Mouse (Mus musculus) heart, embryonic 12.5 days (tissue): Measurements from ENCODE around the gene Slbp. TPM values are rescaled to one million over a fixed set of nuclear protein-coding genes. Genes with fewer than 3 reads are reported as not detected.

Experiments
- ATAC-seq: fragments of 200-750 bp; cut with Nextera tagmentation; 2 replicates; pipeline ENCODE4 v1.8.0; 2017; ENCODE audit warnings: moderate TSS enrichment, moderate library complexity; ENCODE audit not compliant: insufficient number of reproducible peaks, low FRiP score
- H3K27ac ChIP-seq: fragments of 300-500 bp; sonication (generic); 2 replicates; pipeline ENCODE4 v1.5.1; 2016; ENCODE audit warnings: mild to moderate bottlenecking, moderate library complexity; ENCODE audit not compliant: poor library complexity, severe bottlenecking
- H3K27me3 ChIP-seq: fragments of 300-500 bp; sonication (generic); replicated peaks from 2 replicates; pipeline ENCODE4 v1.6.1; 2016; ENCODE audit warnings: mild to moderate bottlenecking, moderate library complexity
- H3K36me3 ChIP-seq: fragments of 300-500 bp; sonication (generic); 2 replicates; pipeline ENCODE4 v1.6.1; 2016; ENCODE audit warnings: mild to moderate bottlenecking, moderate library complexity
- H3K4me1 ChIP-seq: fragments of 300-500 bp; sonication (generic); replicated peaks from 2 replicates; pipeline ENCODE4 v1.6.1; 2016; ENCODE audit warnings: mild to moderate bottlenecking
- H3K4me2 ChIP-seq: fragments of 300-500 bp; sonication (generic); 2 replicates; pipeline ENCODE4 v1.6.1; 2016; ENCODE audit warnings: mild to moderate bottlenecking, moderate library complexity
- H3K4me3 ChIP-seq: fragments of 300-500 bp; sonication (generic); 2 replicates; pipeline ENCODE4 v1.5.1; 2016; ENCODE audit warnings: mild to moderate bottlenecking
- H3K9ac ChIP-seq: fragments of 300-500 bp; sonication (generic); 2 replicates; pipeline ENCODE4 v1.6.1; 2016; ENCODE audit warnings: mild to moderate bottlenecking, moderate library complexity
- H3K9me3 ChIP-seq: fragments of 300-500 bp; sonication (generic); replicated peaks from 2 replicates; pipeline ENCODE4 v1.6.1; 2016; ENCODE audit warnings: mild to moderate bottlenecking, moderate library complexity
- WGBS: fragments of 180-500 bp; shearing (Covaris S2); methylation state at CpG from one replicate; pipeline ENCODE4 v1.1.7; 2016; 5-methylcytosine and 5-hydroxymethylcytosine counted together
- polyA plus RNA-seq: library from polyadenylated mRNA; unstranded; fragments of >200 nt; fragmentation: Nextera tagmentation; extraction: Ambion mirVana; gene quantifications from 2 replicates; pipeline ENCODE4 v1.2.1, GENCODE M21; 2016

Slbp gene
- polyA plus RNA-seq, 1 experiment from 2014 or later = 135 TPM

- H3K9ac ChIP-seq = peak overlapping the region; percentile 6; the same call in 1 of the 2 replicates
- H3K9me3 ChIP-seq = no peaks in the 10 kb centered on the region
- WGBS = 80% methylated on average over 11 of the region's 11 CpGs
- peaks cover 16% of the 10 kb centered on the region; the same call in 1 of the 2 replicates for H3K27me3 ChIP-seq
- H3K4me3 ChIP-seq = no peak overlapping the region
- H3K4me2 ChIP-seq = no peak overlapping the region
- ATAC-seq = 0 out of 2 replicates have a peak, but pooled peaks have one; percentile 24
- peaks cover 52% of the 10 kb centered on the region for H3K4me1 ChIP-seq
- H3K27ac ChIP-seq = no peak overlapping the region
- no peaks in the 10 kb centered on the region for H3K36me3 ChIP-seq
These were observed 37.7 kb upstream of the Slbp start for GRCm38 (mm10) chr5:33689852-33690645.

GRCm38 (mm10) chr5:33689221-33689844, 37.0 kb upstream of the Slbp start:
- peak; percentile 40; the same call in 1 of the 2 replicates for ATAC-seq
- Histone ChIP-seq H3K9ac (peak overlapping the region; percentile 37), H3K4me3 (no peak overlapping the region), H3K4me2 (no peak overlapping the region), H3K27me3 (peaks cover 11% of the 10 kb centered on the region; the same call in 1 of the 2 replicates), H3K27ac (0 out of 2 replicates have a peak overlapping the region, but pooled peaks have one; percentile 14), H3K9me3 (no peaks in the 10 kb centered on the region), H3K4me1 (peaks cover 49% of the 10 kb centered on the region), H3K36me3 (no peaks in the 10 kb centered on the region)
- WGBS = 60% methylated on average over 20 of the region's 20 CpGs

DNA sequence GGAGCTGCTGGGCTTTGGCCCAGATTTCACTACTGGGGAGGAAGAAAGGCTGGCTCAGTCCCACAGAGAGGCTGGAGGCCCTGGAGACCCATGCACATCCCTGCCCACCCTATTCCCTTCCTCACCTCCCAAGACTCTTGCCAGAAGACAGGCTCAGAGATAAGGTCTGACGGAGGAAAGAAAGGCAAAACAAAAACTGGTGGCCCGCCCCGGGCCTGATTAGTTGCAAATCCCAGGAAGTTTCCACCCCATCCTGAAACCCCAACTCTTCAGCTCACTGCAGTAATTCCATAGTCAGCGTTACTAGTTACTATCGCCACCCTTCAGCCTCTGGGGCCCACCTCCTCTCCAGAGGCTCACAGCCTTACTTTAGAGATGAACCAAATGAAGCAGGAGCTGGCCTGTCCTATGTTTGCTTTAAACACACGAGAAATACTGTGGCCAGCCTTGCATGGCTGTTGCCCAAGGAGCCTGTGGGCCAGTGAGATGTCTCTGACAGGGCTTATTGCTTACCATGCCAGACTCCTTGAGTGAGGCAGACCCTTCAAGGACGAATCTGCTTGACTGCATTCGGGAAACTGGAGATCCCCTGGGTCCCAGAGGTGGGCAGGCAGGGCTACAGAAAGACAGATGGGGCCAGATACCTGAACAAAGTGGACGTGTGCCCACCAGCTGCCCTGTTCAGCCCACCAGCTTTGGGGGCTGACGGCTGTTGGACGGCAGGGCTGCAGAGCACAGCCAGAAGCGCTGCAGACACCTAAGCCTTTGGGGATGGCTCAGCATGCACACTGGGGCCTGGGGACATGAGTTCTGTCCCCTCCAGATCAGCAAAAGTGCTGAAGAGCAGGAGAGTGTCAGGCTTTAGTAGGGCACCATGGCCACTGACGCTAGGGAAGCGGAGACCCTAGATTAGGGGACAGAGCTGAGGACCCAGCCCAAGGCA, 36.2 kb upstream of the Slbp start:
- Histone ChIP-seq H3K9ac (no peak overlapping the region), H3K9me3 (no peaks in the 10 kb centered on the region), H3K27ac (peak overlapping the region; percentile 40), H3K4me3 (no peak overlapping the region), H3K4me1 (peaks cover 49% of the 10 kb centered on the region), H3K4me2 (no peak overlapping the region), H3K36me3 (no peaks in the 10 kb centered on the region), H3K27me3 (peaks cover 3% of the 10 kb centered on the region; the same call in 1 of the 2 replicates)
- 50% methylated on average over 14 of the region's 14 CpGs for WGBS
- ATAC-seq = no peak

- no peak for ATAC-seq
- no peak overlapping the region for H3K27ac ChIP-seq
- no peak overlapping the region for H3K4me3 ChIP-seq
- peaks cover 37% of the 10 kb centered on the region for H3K4me1 ChIP-seq
- no peaks in the 10 kb centered on the region for H3K27me3 ChIP-seq
- no peak overlapping the region for H3K9ac ChIP-seq
- 82% methylated on average over 4 of the region's 4 CpGs for WGBS
- H3K4me2 ChIP-seq = no peak overlapping the region
- no peaks in the 10 kb centered on the region for H3K9me3 ChIP-seq
- H3K36me3 ChIP-seq = no peaks in the 10 kb centered on the region
These were observed 34.8 kb upstream of the Slbp start for GRCm38 (mm10) chr5:33687142-33687541.

- Histone ChIP-seq H3K4me1 (peaks cover 28% of the 10 kb centered on the region), H3K9ac (no peak overlapping the region), H3K9me3 (no peaks in the 10 kb centered on the region), H3K4me3 (no peak overlapping the region), H3K36me3 (no peaks in the 10 kb centered on the region), H3K4me2 (no peak overlapping the region), H3K27ac (no peak overlapping the region), H3K27me3 (no peaks in the 10 kb centered on the region)
- 95% methylated on average over 4 of the region's 4 CpGs for WGBS
- no peak for ATAC-seq
These were observed 32.6 kb upstream of the Slbp start for GRCm38 (mm10) chr5:33684932-33685331.

DNA sequence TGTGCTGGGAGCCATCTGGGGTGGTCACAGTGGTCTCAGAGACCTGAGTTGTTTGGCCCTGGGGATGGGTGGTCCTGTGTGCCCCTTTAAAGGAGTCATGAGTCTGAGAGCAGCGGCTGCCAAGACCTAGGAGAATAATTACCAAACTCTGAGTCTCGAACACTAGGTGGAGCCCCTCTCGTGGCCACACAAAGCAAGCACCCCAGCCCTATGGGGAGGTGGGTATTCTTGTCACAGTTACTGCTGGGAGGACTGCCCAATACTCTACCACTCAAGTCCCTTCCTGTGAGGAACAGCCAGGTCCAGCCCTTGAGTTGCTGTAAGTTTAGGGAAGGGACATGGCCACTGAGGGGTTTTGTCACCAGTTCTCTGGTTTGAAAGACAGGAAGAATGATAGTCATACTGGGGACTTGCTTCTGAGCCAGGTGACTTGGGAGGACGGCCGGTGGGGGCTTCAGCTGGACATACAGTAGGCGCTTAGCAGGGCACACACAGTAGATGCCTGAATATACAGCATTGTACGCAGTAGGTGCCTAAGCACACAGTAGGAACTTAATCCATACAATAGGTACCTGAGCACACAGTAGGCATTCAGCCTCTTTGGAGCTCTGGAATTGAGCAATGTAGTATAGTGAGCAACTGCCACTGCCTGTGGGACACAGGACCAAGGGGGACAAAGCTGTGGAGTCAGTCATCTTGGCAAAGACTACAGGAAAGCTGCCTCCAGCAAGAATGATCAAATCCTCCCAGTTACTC, 31.7 kb upstream of the Slbp start:
- ATAC-seq = 0 out of 2 replicates have a peak, but pooled peaks have one; percentile 23
- Histone ChIP-seq H3K27ac (no peak overlapping the region), H3K4me1 (peaks cover 20% of the 10 kb centered on the region), H3K36me3 (no peaks in the 10 kb centered on the region), H3K27me3 (no peaks in the 10 kb centered on the region), H3K4me2 (no peak overlapping the region), H3K4me3 (no peak overlapping the region), H3K9ac (no peak overlapping the region), H3K9me3 (no peaks in the 10 kb centered on the region)
- WGBS = 47% methylated on average over 7 of the region's 7 CpGs

GRCm38 (mm10) chr5:33682963-33683362, 30.6 kb upstream of the Slbp start:
- WGBS = 84% methylated on average over 4 of the region's 4 CpGs
- H3K36me3 ChIP-seq = no peaks in the 10 kb centered on the region

GRCm38 (mm10) chr5:33681611-33682388, 29.4 kb upstream of the Slbp start:
- H3K9me3 ChIP-seq = no peaks in the 10 kb centered on the region
- H3K9ac ChIP-seq = no peak overlapping the region
- H3K27me3 ChIP-seq = no peaks in the 10 kb centered on the region
- H3K4me3 ChIP-seq = no peak overlapping the region
- 61% methylated on average over 15 of the region's 15 CpGs for WGBS
- no peak for ATAC-seq
- H3K27ac ChIP-seq = no peak overlapping the region
- no peak overlapping the region for H3K4me2 ChIP-seq
- no peaks in the 10 kb centered on the region for H3K36me3 ChIP-seq
- H3K4me1 ChIP-seq = peaks cover 7% of the 10 kb centered on the region; the same call in 1 of the 2 replicates

More at GRCm38 (mm10) chr5:33682963-33683362, 30.6 kb upstream of the Slbp start:
- no peak overlapping the region for H3K4me2 ChIP-seq
- H3K9ac ChIP-seq = no peak overlapping the region
- no peaks in the 10 kb centered on the region for H3K27me3 ChIP-seq
- H3K4me3 ChIP-seq = no peak overlapping the region
- no peak overlapping the region for H3K27ac ChIP-seq
- H3K4me1 ChIP-seq = peaks cover 9% of the 10 kb centered on the region
- no peak for ATAC-seq
- H3K9me3 ChIP-seq = no peaks in the 10 kb centered on the region

DNA sequence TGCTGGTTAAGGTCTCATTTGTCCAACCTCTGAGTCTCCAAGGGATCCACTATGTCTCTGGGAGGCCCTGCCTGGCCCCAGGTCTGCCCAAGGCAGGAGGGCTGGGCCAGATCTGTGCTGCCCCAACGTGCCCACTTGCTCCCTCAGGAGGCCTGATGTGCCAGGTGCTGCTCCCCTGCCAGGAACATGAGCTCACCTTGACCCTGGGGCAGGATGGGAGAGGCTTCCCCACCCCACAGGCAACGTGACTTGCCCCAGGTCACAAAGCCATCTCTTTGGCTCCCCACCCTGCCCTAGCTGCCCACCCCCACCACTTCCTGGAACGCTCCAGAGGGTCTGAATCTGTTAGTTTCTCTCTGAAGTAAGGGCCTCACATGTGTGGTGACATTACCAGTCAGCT, 28.7 kb upstream of the Slbp start:
- Histone ChIP-seq H3K9me3 (no peaks in the 10 kb centered on the region), H3K27me3 (no peaks in the 10 kb centered on the region), H3K4me2 (no peak overlapping the region), H3K36me3 (no peaks in the 10 kb centered on the region), H3K4me3 (no peak overlapping the region), H3K4me1 (peaks cover under 1% of the 10 kb centered on the region; the same call in 1 of the 2 replicates), H3K9ac (no peak overlapping the region), H3K27ac (no peak overlapping the region)
- WGBS = 61% methylated on average over 3 of the region's 3 CpGs
- no peak for ATAC-seq

DNA sequence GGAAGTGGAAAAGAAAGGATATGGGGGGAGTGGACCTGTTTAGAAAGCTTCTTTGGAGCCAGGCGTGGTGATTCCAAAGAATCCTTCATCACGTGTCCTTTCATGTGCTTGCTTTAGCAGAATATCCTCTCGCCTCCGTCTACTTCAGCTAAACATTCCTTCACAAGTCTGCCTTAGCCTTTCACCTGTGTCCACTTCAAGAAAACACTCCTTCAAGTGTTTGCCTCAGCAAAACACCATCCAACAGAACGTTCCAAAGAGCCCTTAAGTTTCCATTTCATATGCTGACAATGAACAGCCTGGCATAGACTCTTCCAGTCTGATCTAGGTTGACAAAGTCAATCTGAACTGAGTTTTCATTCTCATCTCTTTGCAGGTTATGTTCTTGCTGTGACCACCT, 25.9 kb upstream of the Slbp start:
- Histone ChIP-seq H3K27me3 (no peaks in the 10 kb centered on the region), H3K9me3 (no peaks in the 10 kb centered on the region), H3K4me3 (no peak overlapping the region), H3K9ac (no peak overlapping the region), H3K4me2 (no peak overlapping the region), H3K36me3 (peaks cover 4% of the 10 kb centered on the region; the same call in 1 of the 2 replicates), H3K27ac (no peak overlapping the region), H3K4me1 (peaks cover 10% of the 10 kb centered on the region)
- 81% methylated on average over 5 of the region's 5 CpGs for WGBS
- ATAC-seq = no peak
